Comparison of ENCODE assay signal across 30 mouse cellular contexts in genomic region chr6:128554049-128554448, GRCm38 (mm10). TPM values are rescaled to one million over a fixed set of nuclear protein-coding genes. Genes with fewer than 3 reads are reported as not detected.
"Had no signal": no experiment of that assay in that cellular context is flagged by ENCODE, and none has a peak within 500 bp of the region (broad histone marks: within the 10 kb centered on the region; RNA-seq: fewer than 3 reads in every experiment).

No protein-coding gene starts in this region.

- ATAC-seq: hindbrain, embryonic 16.5 days; inflammation-experienced regulatory T-cells, adult 6 months; intestine, embryonic 15.5 days; intestine, postnatal 0 days; liver, embryonic 12.5 days had no signal

- DNase-seq: gastrocnemius, adult 2 months; gastrocnemius, postnatal 10 days; gastrocnemius, postnatal 25 days; heart, adult 18-20 months; heart, postnatal 10 days; heart, postnatal 36 days; kidney, adult 18-20 months; kidney, adult 8-10 months; kidney, postnatal 10 days; kidney, postnatal 25 days; kidney, postnatal 4 days; left cerebral cortex, postnatal 4 days had no signal

- H3K4me1 ChIP-seq: heart, embryonic 10.5 days; heart, embryonic 12.5 days; hindbrain, embryonic 12.5 days; intestine, embryonic 15.5 days; limb, embryonic 13.5 days; limb, embryonic 15.5 days; liver, embryonic 12.5 days had no signal

- H3K4me2 ChIP-seq: heart, embryonic 12.5 days; hindbrain, embryonic 12.5 days; hindbrain, embryonic 14.5 days; intestine, embryonic 15.5 days; limb, embryonic 13.5 days; limb, embryonic 15.5 days; liver, embryonic 12.5 days had no signal

- H3K27me3 ChIP-seq: heart, embryonic 12.5 days; hindbrain, embryonic 12.5 days; intestine, embryonic 15.5 days; limb, embryonic 13.5 days; limb, embryonic 15.5 days; liver, embryonic 12.5 days had no signal

- H3K4me3 ChIP-seq: gastrocnemius, adult 2 months; heart, embryonic 10.5 days; heart, embryonic 12.5 days; hindbrain, embryonic 12.5 days; intestine, embryonic 15.5 days; layer of hippocampus, adult 2 months; left cerebral cortex, adult 2 months; limb, embryonic 13.5 days; limb, embryonic 15.5 days; liver, embryonic 12.5 days had no signal

- H3K36me3 ChIP-seq: heart, embryonic 10.5 days; heart, embryonic 12.5 days; hindbrain, embryonic 12.5 days; intestine, embryonic 15.5 days; limb, embryonic 13.5 days; limb, embryonic 15.5 days; liver, embryonic 12.5 days had no signal

- H3K27ac ChIP-seq: gastrocnemius, adult 2 months; heart, embryonic 10.5 days; hindbrain, embryonic 12.5 days; hindbrain, embryonic 14.5 days; intestine, embryonic 15.5 days; layer of hippocampus, adult 2 months; left cerebral cortex, adult 2 months; limb, embryonic 13.5 days; limb, embryonic 15.5 days; liver, embryonic 12.5 days had no signal

- H3K9me3 ChIP-seq: heart, embryonic 10.5 days; heart, embryonic 12.5 days; hindbrain, embryonic 12.5 days; intestine, embryonic 15.5 days; limb, embryonic 13.5 days; limb, embryonic 15.5 days; liver, embryonic 12.5 days had no signal

- H3K9ac ChIP-seq: heart, embryonic 12.5 days; hindbrain, embryonic 12.5 days; hindbrain, embryonic 14.5 days; intestine, embryonic 15.5 days; limb, embryonic 13.5 days; limb, embryonic 15.5 days; liver, embryonic 12.5 days had no signal

RNA-seq across cellular contexts. Expression of gene A2ml1, which starts 27.4 kb away (rescaled TPM):
- total RNA-seq: gastrocnemius, adult 2 months; gastrocnemius, postnatal 10 days; gastrocnemius, postnatal 25 days; gastrocnemius, postnatal 4 days; heart, postnatal 10 days; heart, postnatal 36 days; hematopoietic stem cell, adult 5-6 weeks had no signal
- polyA plus RNA-seq: hindbrain, embryonic 12.5 days; inflammation-experienced regulatory T-cells, adult 6 months; limb, embryonic 11.5 days; limb, embryonic 13.5 days had no signal

RNA-seq across cellular contexts. Expression of gene Pzp, which starts 27.5 kb away (rescaled TPM):
- total RNA-seq: gastrocnemius, adult 2 months; gastrocnemius, postnatal 25 days; hematopoietic stem cell, adult 5-6 weeks; layer of hippocampus, adult 2 months; layer of hippocampus, postnatal 10 days; layer of hippocampus, postnatal 25 days; left cerebral cortex, adult 2 months had no signal
- polyA plus RNA-seq: hindbrain, embryonic 12.5 days; inflammation-experienced regulatory T-cells, adult 6 months; limb, embryonic 13.5 days had no signal
